Mouse (Mus musculus) small intestine, adult 2 months (tissue): ENCODE data around the gene M6pr.

Experiments
- CTCF ChIP-seq: fragments of 200-500 bp; IDR thresholded peaks from 2 replicates; pipeline ENCODE4 v1.5.1; 2012; ENCODE audit warnings: low read depth, mild to moderate bottlenecking, control low read depth, inconsistent platforms, low read length, moderate library complexity, mixed read lengths; ENCODE audit not compliant: insufficient replicate concordance, insufficient read length; ENCODE audit errors: extremely low read depth
- POLR2A ChIP-seq: fragments of 200-500 bp; IDR thresholded peaks from 2 replicates; pipeline ENCODE4 v1.6.1; 2012; ENCODE audit warnings: low read depth, mild to moderate bottlenecking, control low read depth, inconsistent platforms, low read length, moderate library complexity

DNA sequence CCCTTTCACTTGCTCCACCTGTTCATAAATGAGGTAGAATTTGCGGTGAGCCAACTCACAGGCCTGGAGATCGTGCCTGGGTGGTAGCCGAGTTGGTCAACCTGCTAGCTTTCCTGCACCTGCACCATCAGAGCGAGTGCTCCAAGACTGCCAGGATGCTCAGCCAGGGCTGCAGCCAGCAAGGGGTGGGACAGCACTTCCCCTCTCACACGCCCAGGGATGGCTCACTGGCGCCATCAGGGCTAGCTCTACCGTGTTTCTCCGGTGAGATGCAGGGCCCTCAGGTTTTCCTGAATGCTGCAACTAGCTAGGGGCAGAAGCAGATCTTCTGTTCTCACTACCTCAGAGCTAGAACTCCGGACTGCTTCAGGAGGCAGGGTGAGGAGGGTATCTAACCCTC, 47.4 kb downstream of the M6pr start:
- TF ChIP-seq CTCF (no peak), POLR2A (no peak)
